Mouse (Mus musculus): Measurements from ENCODE around the gene Baiap2l2.

Baiap2l2 gene

DNA sequence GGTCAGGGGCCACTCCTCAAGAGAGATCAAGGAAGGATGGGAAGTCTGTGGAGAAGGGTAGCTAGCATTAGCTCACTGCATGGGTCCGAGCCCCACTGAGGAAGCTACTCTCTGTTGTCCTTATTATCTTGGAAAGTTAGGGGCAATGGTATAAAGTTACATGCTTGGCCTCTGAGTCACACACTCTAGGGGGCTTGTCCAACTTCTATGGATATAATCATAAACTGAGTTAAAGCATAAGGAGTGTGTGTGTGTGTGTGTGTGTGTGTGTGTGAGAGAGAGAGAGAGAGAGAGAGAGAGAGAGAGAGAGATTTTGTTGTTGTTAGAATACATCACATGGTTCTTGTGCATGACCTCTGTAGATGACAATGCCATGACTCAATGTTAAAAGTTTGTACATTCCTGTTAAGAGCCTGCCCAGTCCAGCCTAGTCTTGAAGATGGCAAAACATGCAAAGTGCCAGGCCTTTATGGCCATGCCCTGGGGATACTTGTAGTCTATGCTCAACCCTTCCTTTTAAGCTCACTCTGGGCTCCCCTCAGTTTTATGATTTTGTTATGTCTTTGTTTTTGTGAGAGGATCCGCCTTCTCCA, 14.3 kb upstream of the Baiap2l2 start:
- no peak for DNase-seq (ENCODE audit: low read depth, low spot score)

DNA sequence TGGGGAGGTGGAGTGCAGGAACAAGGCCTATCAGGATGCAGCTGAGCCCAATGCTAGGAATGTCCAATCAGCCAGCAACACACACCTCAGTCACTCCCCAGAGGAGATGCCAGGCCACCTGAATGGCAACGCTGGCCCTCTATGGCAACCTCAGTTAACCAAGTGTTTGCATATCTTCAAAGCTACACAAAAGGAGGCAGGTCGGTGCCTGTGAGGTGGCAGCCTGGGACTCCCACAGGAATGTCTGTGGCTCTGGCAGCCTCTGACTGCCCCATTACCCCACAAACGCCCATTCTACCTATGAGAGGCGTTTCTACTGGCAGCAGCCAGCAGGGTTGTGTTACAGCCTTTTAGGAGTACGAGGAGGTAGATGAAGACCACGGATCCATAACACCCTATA, 13.2 kb upstream of the Baiap2l2 start:
- DNase-seq (ENCODE audit: low read depth, low spot score), result no peak

DNA sequence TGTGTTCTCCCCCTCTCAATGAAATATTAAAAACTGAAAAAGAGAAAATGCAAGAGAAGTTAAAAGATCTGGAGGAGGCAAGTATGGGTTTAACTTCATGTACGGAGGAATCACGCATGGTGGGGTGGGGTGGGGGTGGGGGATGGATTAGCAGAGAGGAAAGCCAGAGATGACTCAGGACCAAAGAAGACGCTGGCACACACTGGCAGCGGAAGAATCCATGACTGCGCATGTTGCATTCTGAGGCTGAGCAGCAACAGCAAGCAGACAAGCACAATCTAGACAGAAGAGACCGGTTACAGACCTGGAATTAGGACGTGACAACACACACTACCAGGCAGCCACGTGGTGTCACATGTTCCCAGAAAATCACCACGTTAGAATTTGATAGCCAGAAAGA, 7.4 kb upstream of the Baiap2l2 start:
- DNase-seq (ENCODE audit: low read depth, low spot score), result peak; percentile 64

DNA sequence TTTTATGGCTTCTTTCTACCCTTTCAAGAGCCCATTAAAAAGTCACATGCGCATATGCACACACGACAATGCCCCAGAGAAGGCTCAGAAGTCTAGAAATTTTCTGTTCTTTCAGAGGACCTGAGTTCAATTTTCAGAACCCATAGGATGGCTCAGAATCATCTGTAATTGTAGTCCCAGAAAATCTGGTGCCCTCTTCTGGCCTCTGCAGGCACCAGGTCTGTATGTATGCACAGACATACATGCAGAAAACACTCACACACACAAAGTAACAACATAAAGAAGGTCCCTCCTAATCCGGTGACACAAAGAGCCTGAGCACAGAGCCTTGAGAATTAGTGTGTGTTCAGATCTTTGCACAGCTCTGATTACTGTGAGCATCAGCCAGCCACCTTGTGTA, 5.0 kb upstream of the Baiap2l2 start:
- peak; percentile 17 for DNase-seq (ENCODE audit: low read depth, low spot score)

DNA sequence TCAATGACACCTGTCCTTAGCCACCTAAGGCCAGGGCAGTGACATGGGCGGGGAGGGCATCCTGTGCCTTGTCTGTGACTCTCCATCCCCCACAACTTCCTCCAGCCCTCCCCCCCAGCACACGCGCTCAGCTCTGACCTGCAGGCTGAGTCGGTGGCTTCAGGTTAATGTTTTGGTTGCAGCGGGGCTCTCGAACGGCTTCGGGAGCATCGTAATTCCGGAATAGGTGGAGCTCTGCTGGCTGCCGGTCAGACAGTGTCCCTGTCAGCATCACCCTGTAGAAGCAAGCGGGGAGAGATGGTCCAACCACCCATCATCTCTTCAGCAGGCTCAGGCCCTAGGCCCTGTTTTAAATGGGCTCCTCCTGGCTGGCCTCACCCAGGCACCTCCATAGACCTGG, 4.1 kb upstream of the Baiap2l2 start:
- no peak for DNase-seq (ENCODE audit: low read depth, low spot score)

DNA sequence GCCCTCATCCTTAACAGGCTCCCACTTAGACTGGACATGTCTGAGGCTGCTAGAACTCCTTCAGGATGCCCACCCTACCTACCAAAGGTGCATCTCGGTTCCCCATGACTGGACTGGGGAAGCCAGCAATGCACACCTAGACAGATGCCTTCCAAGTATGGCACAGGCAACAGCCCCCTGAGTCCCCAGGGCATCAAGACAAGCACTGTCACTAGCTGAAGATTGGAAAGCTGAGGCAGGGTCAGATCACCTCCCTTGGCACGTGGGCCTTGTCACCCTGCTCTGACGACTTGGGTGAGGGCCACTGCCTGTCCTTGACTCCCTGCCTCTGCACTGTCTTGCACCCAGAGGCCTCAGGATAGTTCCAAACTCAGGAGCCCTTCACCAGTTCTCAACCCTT, 3.0 kb upstream of the Baiap2l2 start:
- no peak for DNase-seq (ENCODE audit: low read depth, low spot score)

DNA sequence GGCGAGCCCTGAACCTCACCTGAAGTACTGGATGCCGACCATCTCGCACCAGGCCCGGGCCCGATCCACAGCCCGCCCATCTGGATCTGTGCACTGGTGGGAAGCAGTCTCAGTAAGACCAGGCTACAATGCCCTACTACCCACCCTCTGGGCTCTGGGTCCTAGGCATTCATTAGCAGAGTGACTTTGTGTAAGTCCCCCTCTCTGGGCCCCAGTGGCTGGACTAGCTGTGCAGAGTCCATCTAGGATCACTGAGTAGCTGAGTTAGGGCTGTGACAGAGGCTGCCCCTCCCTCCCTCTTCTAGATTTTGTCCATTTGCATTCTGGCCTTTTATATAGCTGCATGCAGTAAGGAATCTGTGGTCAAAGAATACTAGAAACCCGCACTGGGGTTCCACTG, 1.8 kb upstream of the Baiap2l2 start:
- no peak for DNase-seq (ENCODE audit: low read depth, low spot score)

DNA sequence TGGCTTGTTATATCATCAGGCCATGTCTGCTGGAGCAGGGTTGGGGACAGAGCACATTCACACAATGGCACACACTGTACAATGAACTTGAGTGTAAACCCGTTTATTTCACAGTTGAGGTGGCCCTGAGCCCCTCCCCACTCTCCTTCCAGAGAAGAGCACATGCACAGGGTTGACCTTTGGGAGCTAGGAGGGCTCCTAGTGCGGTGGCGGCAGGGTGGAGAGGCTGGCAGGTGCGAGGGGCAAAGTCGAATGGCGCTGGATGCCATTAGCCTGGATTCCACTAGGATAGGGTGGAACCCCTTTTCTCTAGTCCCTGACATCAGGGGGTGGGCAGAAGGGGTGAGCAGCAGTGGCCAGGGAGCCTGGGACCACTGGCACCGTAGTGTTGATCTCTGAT, 804 bp upstream of the Baiap2l2 start:
- no peak for DNase-seq (ENCODE audit: low read depth, low spot score)

DNA sequence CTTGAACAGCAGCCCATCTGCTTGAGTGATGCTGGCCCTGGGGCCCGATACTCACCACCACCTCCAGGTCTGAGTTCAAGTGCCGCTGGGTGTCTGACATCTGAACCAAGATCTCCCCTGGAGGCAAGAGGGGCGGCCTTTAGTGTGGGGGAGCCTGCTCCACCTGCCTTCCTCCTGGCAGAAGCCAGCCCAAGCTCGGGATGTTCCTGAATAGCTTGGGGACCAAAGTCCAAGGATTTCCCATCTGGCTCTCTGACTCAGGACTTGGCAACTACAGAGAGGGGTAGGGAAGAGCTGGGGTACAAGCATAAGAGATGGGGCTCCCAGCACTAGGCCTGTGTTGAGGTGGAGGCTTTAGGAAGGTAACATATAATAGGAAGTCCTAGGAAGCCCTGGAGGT, 2.0 kb downstream of the Baiap2l2 start:
- no peak for DNase-seq (ENCODE audit: low read depth, low spot score)

DNA sequence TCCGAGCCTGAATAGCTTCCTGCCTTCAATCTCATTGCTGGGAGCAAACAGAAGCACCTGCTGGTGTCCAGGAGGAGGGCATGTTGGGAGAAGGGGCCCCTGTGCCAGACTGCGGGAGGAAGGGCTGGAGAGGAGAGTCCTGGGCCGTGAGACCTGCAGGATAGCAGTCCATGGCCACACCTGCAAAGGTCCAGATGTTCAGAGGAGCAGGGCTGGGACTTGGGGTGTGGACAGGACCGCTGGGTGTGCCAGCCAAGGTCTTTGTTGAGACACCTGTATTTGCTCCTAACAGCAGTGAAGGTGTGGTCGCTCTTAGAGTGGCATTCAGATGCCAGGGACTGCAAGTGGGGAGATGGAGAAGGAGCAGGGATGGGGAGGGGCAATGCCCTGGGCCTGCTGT, 2.9 kb downstream of the Baiap2l2 start:
- no peak for DNase-seq (ENCODE audit: low read depth, low spot score)

DNA sequence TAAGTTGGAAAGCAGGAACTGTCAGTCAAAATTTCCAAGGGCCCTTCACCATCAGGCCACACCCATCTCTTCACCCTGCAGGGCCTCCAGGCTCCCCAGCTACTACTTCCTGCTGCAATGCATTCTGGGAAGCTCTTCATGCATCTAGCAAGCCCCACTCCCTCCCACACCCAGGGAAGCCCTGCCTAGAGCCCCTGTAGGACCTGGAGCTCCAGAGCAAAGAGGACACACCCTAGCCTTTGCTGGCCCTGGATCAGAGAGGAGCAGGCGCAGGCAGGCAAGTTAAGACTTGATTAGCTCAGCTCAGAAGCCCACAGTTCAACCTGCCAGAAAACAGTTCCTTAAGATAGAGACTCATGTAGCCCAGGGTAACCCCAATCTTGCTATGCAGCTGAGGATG, 3.9 kb downstream of the Baiap2l2 start:
- DNase-seq (ENCODE audit: low read depth, low spot score), result no peak

DNA sequence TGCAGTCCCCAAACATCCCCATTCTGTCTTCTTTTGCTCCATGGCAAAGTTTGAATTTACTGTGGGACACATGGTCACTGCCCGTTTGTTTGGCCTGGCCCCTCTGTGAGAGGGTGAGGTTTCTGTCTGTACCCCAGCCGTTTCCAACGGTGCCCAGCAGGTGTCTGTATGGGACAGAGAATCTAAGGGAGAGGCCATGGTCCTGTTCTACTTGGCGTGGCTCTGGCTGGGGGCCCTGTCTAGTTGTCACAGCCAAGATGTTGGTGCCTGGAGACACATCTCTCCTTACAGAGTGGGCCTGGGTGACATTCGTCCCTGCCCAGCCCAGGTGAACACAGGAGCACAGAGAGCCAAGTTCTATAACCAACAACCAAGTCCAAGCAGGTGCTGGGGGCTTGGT, 4.5 kb downstream of the Baiap2l2 start:
- no peak for DNase-seq (ENCODE audit: low read depth, low spot score)

DNA sequence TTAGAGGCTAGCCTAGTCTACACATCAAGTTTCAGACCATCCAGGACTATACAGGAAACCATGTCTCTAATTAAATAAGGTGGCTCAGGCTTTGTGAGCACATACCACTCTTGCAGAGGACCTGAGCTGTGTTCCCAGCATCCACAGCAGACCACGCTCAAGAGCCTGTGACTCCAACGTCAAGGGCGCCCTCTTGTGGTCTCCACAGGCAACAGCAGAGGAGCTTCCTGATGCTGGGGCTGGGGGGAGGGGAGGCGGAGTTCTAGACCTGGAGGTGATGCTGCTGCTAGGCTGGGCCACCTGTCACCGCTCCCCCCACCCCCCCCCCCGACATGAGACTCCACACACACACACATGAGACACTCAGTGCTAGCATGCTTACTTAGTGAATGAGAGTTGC, 5.1 kb downstream of the Baiap2l2 start:
- DNase-seq (ENCODE audit: low read depth, low spot score), result peak; percentile 7

DNA sequence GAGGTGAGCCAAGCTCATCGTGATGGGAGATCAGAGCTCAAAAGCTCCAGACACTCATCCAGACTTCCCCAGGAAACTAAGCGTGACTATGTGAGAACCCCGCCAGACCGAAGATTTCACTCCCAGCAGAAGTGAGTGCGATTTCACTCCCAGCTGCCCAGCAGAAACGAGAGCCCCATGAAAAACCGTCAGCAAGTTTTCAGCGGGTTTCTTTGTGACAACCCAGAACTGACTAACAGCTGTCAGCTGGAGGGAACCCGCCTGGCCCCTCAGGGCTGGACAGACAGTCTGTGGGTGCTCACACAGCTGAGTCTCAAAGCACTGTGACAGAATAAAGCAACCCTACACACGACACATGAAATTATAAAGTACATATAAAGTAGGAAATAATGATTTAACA, 7.6 kb downstream of the Baiap2l2 start:
- peak; percentile 11 for DNase-seq (ENCODE audit: low read depth, low spot score)

DNA sequence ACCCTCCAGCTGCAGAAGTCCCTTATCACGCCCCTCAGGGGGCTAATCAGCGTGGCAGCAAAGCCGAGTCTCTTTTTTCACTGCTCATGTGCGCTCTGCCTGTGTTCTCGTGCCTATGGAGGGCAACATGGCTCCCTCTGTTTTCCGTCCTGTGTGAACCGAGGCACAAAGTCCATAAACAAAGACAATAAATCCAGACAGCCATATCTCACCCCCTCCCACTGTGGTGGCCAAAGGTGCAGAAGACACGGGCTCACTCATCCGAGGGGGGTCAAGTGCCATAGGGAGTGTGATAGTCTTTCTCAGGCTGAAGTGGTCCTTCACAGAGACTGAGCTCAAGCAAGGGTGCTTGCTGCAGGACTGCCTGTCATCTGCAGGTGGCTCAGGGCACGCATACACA, 12.3 kb downstream of the Baiap2l2 start:
- DNase-seq (ENCODE audit: low read depth, low spot score), result no peak

DNA sequence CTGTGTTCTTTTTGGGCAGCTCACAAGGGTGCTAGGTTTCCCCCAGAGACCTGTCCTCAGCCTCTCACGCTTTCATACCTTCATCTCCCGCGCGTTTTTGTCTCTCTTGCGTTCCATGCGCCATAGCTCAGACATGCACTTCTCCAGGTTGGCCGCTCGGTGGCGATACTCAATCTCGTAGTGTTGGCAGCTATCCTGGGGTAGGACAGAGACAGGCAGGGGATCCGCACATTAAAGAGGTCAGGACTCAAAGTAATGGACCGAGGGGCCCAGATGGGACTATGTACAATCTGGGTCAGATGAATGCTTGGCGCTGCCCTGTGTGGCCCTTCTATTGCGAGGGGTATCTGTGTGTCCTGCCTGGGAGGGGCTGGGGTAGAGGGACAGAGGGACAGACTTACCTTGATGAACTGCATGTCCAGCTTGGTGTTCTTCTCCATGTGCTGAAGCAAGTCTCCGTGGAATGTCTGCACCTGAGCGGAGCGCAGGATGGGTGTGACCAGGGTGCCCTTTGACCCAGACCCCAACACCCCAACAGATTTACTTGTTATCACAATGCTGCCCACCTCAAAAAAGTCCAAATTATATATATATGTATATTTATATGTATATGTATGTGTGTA, 14.1 kb downstream of the Baiap2l2 start:
- DNase-seq (ENCODE audit: low read depth, low spot score), result peak; percentile 62

DNA sequence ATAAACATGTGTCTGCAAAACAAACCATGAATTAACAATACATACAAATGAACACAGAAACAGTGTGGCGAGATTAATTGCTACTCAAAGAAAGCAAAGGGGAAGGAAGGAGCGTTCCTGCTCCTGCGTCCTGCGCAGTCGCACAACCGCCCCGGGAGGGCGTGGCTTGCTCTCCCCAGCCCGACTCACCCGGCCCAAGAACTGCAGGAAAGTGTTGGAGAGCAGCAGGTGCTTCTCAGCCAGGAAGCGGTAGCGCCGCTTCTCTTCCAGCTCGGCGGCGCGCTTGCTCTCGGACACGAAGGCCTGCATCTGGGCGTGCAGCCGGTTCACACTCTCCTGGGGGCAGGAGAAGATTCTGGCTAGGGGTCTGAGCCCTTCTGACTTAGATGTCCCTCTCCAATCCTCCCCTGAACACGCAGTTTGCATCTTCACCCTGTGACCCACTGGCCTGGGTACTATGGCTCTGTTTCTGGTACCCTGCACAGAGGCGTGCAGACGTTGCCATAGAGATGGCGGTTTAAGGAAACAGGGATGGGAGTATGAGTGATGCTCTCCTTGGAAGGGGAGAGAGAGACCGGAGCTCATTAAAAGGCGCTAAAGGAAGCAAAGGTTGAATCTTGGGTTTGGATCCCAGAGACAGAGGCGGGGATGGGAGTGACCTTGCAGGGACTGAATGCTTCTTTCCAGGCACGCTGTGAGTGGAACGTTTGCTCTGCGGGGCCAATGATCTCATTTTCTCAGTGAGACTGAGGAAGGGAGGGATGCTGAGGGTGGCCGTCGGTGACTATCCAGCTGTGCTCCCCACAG, 14.8 kb downstream of the Baiap2l2 start:
- peak; percentile 74 for DNase-seq (ENCODE audit: low read depth, low spot score)

DNA sequence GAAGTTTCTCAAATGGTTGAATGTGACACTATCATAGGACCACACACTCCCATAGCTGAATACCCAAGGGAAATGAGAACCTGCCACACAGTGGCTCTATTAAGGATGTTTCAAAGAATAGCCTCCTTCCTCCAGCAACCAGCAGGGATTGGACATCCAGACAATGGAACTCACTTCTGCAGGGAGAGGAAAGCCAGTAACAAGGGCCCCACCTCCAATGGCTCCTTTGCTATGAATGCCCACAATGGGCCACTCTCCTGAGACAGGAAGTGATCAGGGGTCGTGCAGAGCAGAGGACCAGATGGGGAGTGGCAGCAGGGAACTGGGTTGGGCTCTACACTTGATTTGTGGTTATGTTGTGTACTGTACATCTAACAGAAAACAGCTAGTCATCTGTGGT, 16.8 kb downstream of the Baiap2l2 start:
- DNase-seq (ENCODE audit: low read depth, low spot score), result no peak

DNA sequence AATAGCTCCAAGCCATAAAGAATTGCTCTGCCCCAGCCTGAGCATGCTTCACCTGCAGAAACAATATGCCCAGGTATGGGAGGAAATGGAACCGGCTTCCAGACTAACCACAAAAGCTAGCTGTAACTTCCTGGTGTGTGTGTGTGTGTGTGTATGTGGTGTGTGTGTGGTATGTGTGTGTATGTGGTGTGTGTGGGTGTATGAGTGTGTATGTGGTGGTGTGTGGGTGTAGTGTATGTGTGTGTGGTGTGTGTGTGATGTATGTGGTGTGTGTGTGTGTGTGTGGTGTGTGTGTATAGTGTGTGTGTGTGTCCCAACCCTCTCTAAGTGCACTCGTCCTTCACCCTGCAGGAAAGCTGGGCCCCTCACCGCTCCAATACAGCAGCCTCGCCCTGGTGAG, 20.0 kb downstream of the Baiap2l2 start:
- DNase-seq (ENCODE audit: low read depth, low spot score), result no peak

DNA sequence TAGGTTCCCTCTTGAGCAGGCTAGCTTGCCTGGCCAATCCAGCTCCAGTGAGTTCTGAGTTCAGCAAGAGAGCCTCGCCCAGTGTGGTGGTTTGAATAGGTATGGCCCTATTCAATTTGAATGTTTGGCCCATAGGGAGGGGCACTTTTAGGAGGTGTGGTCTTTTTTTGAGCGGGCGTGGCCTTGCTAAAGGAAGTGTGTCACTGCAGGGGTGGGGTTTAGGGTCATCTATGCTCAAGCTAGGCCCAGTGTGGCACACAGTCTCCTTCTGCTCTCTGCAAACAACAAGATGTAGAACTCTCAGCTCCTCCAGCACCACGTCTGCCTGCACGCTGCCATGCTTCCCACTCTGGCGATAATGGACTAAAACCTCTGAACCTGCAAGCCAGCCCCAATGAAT, 21.6 kb downstream of the Baiap2l2 start:
- DNase-seq (ENCODE audit: low read depth, low spot score), result no peak

DNA sequence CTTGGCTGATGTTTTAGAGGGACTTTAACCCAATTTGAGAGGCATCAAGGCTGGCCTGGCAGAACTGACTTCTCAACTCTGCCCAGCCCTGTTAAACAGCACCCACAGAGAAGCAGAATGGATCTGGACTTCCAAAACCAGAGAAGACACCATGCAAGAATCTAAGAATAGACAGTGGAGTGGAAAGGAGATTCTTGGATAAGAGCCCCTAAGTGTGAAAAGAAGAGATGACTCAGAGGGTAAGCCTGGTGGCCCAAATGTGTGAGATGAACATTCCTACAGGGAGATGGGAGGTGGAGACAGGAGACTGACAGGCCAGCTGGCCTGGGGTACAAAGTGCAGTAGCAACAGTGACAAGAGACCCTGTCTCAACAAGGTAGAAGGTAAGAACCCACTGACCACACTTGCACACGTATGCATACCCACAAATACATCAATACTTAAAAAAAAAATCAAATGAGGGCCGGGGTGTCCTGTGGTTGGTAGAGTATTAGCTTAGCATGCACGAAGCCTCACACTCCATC, 22.5 kb downstream of the Baiap2l2 start:
- DNase-seq (ENCODE audit: low read depth, low spot score), result peak; percentile 39

DNA sequence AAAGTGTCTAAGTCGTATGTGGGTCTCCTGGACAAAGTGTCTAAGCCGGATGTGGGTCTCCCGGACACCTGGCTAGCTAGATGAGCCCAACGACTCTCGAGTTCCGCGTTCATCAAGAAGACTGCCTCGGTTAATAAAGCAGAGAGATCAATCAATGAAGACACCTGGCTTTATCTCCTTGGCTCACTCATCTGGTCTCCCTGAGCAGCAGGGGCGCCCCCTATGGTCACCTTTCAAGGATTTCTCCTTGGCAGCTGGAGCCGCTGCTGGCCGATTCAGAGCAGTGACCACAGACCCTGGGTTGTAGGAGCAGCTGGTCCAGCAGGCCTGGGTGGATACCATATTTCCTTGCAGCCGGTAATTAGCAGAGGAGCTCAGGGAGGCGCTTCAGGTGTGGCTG, 23.0 kb downstream of the Baiap2l2 start:
- DNase-seq (ENCODE audit: low read depth, low spot score), result peak; percentile 35

DNA sequence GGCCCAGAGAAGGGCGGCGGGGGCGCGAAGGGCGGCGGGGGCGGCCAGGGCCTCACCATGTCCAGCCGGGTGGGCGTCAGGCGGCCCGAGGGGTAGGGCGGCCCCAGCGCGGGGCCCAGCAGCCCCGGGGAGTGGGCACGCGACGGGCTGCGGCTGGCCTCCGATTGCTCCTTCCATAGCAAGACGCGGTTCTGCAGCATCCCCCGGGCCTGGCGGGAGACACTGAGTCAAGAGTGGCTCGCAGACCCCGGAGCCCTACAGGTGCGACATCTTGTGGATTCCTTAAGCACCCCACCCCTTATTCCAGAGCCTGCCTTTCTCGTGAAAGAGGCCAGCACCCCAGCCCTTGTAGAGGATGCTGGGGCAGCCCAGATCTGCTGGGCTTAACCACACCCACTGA, 23.6 kb downstream of the Baiap2l2 start:
- no peak for DNase-seq (ENCODE audit: low read depth, low spot score)

Data from brain, adult 2 months (tissue).